Mouse (Mus musculus) limb, embryonic 15.5 days (tissue): ENCODE measurements around the gene P2ry6. TPM values are rescaled to one million over a fixed set of nuclear protein-coding genes. Genes with fewer than 3 reads are reported as not detected.

Source experiments
- polyA plus RNA-seq: library from polyadenylated mRNA; unstranded; fragments of >200 nt; fragmentation: Nextera tagmentation; extraction: Ambion mirVana; gene quantifications from 2 replicates; pipeline ENCODE4 v1.2.1, GENCODE M21; 2015

P2ry6 gene
- polyA plus RNA-seq, 1 experiment from 2014 or later = 6.0 TPM

Other genes with a start within 250 kb of the P2ry6 start
- 4.4 and 6.2 TPM in 2 replicates for gene Relt, start 111.2 kb downstream of the P2ry6 start, polyA plus RNA-seq
- gene Arhgef17, start 42.5 kb downstream of the P2ry6 start, polyA plus RNA-seq = 8.0 and 8.5 TPM in 2 replicates
- gene P2ry2, start 38.2 kb upstream of the P2ry6 start, polyA plus RNA-seq = 3.5 and 3.8 TPM in 2 replicates
- gene Fchsd2, start 118.2 kb upstream of the P2ry6 start, polyA plus RNA-seq = 17.4 and 18.4 TPM in 2 replicates